Mouse (Mus musculus) midbrain, embryonic 13.5 days (tissue): ENCODE results near the gene Wfdc5. TPM values are rescaled to one million over a fixed set of nuclear protein-coding genes. Genes with fewer than 3 reads are reported as not detected.
"Not testable (repeated sequence)": the region's sequence is repeated elsewhere in the genome, so short reads cannot be mapped to it uniquely, and the experiment has no call there.

Experiments used
- ATAC-seq: fragments of 200-750 bp; cut with Nextera tagmentation; 2 replicates; pipeline ENCODE4 v1.8.0; 2017; ENCODE audit warnings: mild to moderate bottlenecking, moderate TSS enrichment, moderate library complexity
- H3K27ac ChIP-seq: fragments of 300-500 bp; sonication (generic); 2 replicates; pipeline ENCODE4 v1.5.1; 2015; ENCODE audit warnings: inconsistent platforms, mild to moderate bottlenecking, moderate library complexity
- H3K27me3 ChIP-seq: fragments of 300-500 bp; sonication (generic); 2 replicates; pipeline ENCODE4 v1.6.1; 2015; ENCODE audit warnings: mild to moderate bottlenecking, inconsistent platforms
- H3K36me3 ChIP-seq: fragments of 300-500 bp; sonication (generic); 2 replicates; pipeline ENCODE4 v1.6.1; 2015; ENCODE audit warnings: mild to moderate bottlenecking, inconsistent platforms
- H3K4me1 ChIP-seq: fragments of 300-500 bp; sonication (generic); replicated peaks from 2 replicates; pipeline ENCODE4 v1.6.1; 2015; ENCODE audit warnings: inconsistent platforms
- H3K4me2 ChIP-seq: fragments of 300-500 bp; sonication (generic); replicated peaks from 2 replicates; pipeline ENCODE4 v1.6.1; 2015; ENCODE audit warnings: moderate library complexity, mild to moderate bottlenecking, inconsistent platforms
- H3K4me3 ChIP-seq: fragments of 300-500 bp; sonication (generic); replicated peaks from 2 replicates; pipeline ENCODE4 v1.5.1; 2015; ENCODE audit warnings: mild to moderate bottlenecking, inconsistent platforms
- H3K9ac ChIP-seq: fragments of 300-500 bp; sonication (generic); replicated peaks from 2 replicates; pipeline ENCODE4 v1.6.1; 2015; ENCODE audit warnings: mild to moderate bottlenecking, inconsistent platforms
- H3K9me3 ChIP-seq: fragments of 300-500 bp; sonication (generic); 2 replicates; pipeline ENCODE4 v1.6.1; 2016; ENCODE audit warnings: mild to moderate bottlenecking, inconsistent platforms
- whole genome bisulfite sequencing: fragments of 180-500 bp; shearing (Covaris S2); methylation state at CpG from one replicate; pipeline ENCODE4 v1.1.7; 2015; 5-methylcytosine and 5-hydroxymethylcytosine counted together
- polyA plus RNA-seq: library from polyadenylated mRNA; unstranded; fragments of >200 nt; fragmentation: Nextera tagmentation; extraction: Ambion mirVana; gene quantifications from 2 replicates; pipeline ENCODE4 v1.2.1, GENCODE M21; 2015

Wfdc5 gene
- polyA plus RNA-seq, result not detected in 2 replicates

- ATAC-seq, result no peak
- Histone ChIP-seq H3K36me3 (no peaks in the 10 kb centered on the region), H3K4me1 (peaks cover 5% of the 10 kb centered on the region; the same call in 1 of the 2 replicates), H3K27me3 (no peaks in the 10 kb centered on the region), H3K27ac (no peak within 1 kb of the TSS), H3K9ac (no peak within 1 kb of the TSS), H3K4me3 (no peak within 1 kb of the TSS), H3K9me3 (no peaks in the 10 kb centered on the region), H3K4me2 (no peak within 1 kb of the TSS)
- WGBS, result 76% methylated on average over 7 of the region's 7 CpGs
Observed at GRCm38 (mm10) chr2:164182692-164183255, at the start of gene Wfdc5. Gene Wfdc5, minus strand, starts transcription at chr2:164182742.

GRCm38 (mm10) chr2:164228361-164229070 lies 46.0 kb upstream of the Wfdc5 start:
- Histone ChIP-seq H3K4me3 (no peak overlapping the region), H3K4me2 (no peak overlapping the region), H3K9ac (no peak overlapping the region), H3K27ac (no peak overlapping the region), H3K9me3 (no peaks in the 10 kb centered on the region), H3K4me1 (no peaks in the 10 kb centered on the region), H3K27me3 (no peaks in the 10 kb centered on the region), H3K36me3 (no peaks in the 10 kb centered on the region)
- 85% methylated on average over 8 of the region's 8 CpGs for WGBS
- no peak for ATAC-seq

- Histone ChIP-seq H3K9ac (no peak within 1 kb of the TSS), H3K4me1 (no peaks in the 10 kb centered on the region), H3K27ac (no peak within 1 kb of the TSS), H3K4me3 (no peak within 1 kb of the TSS), H3K4me2 (no peak within 1 kb of the TSS), H3K9me3 (no peaks in the 10 kb centered on the region), H3K36me3 (no peaks in the 10 kb centered on the region), H3K27me3 (no peaks in the 10 kb centered on the region)
- 89% methylated on average over 11 of the region's 11 CpGs for WGBS
- no peak for ATAC-seq
Observed at GRCm38 (mm10) chr2:164221522-164221921, 39.0 kb upstream of the Wfdc5 start, which contains the start of gene Wfdc15b. Gene Wfdc15b, minus strand, starts transcription at chr2:164221660.

GRCm38 (mm10) chr2:164219295-164219694 lies 36.8 kb upstream of the Wfdc5 start:
- no peak for ATAC-seq
- H3K9me3 ChIP-seq, result no peaks in the 10 kb centered on the region
- no peak overlapping the region for H3K4me2 ChIP-seq
- no peaks in the 10 kb centered on the region for H3K36me3 ChIP-seq
- no peak overlapping the region for H3K9ac ChIP-seq
- no peaks in the 10 kb centered on the region for H3K4me1 ChIP-seq
- H3K27ac ChIP-seq, result no peak overlapping the region
- 88% methylated on average over 9 of the region's 9 CpGs for WGBS
- no peak overlapping the region for H3K4me3 ChIP-seq
- H3K27me3 ChIP-seq, result no peaks in the 10 kb centered on the region

GRCm38 (mm10) chr2:164212711-164213110 lies 30.2 kb upstream of the Wfdc5 start:
- Histone ChIP-seq H3K4me2 (no peak overlapping the region), H3K36me3 (no peaks in the 10 kb centered on the region), H3K27ac (no peak overlapping the region), H3K9ac (no peak overlapping the region), H3K4me3 (no peak overlapping the region), H3K27me3 (no peaks in the 10 kb centered on the region), H3K4me1 (no peaks in the 10 kb centered on the region), H3K9me3 (no peaks in the 10 kb centered on the region)
- no peak for ATAC-seq
- 86% methylated on average over 5 of the region's 5 CpGs for WGBS

GRCm38 (mm10) chr2:164210892-164211291 lies 28.4 kb upstream of the Wfdc5 start:
- no peaks in the 10 kb centered on the region for H3K27me3 ChIP-seq
- no peak overlapping the region for H3K9ac ChIP-seq
- no peak overlapping the region for H3K27ac ChIP-seq
- H3K4me2 ChIP-seq, result no peak overlapping the region
- WGBS, result 85% methylated on average over 4 of the region's 4 CpGs
- H3K4me1 ChIP-seq, result no peaks in the 10 kb centered on the region
- ATAC-seq, result no peak
- H3K36me3 ChIP-seq, result no peaks in the 10 kb centered on the region
- H3K4me3 ChIP-seq, result no peak overlapping the region
- H3K9me3 ChIP-seq, result no peaks in the 10 kb centered on the region

- 84% methylated on average over 4 of the region's 4 CpGs for WGBS
- H3K36me3 ChIP-seq, result no peaks in the 10 kb centered on the region
Observed at GRCm38 (mm10) chr2:164206676-164207075, 24.1 kb upstream of the Wfdc5 start.

GRCm38 (mm10) chr2:164206011-164206410 lies 23.5 kb upstream of the Wfdc5 start:
- not testable (repeated sequence) for ATAC-seq, H3K27ac ChIP-seq, H3K36me3 ChIP-seq, H3K9ac ChIP-seq, H3K27me3 ChIP-seq, H3K4me1 ChIP-seq, H3K9me3 ChIP-seq, H3K4me2 ChIP-seq, H3K4me3 ChIP-seq
- WGBS, result 88% methylated on average over 10 of the region's 10 CpGs

More at GRCm38 (mm10) chr2:164206676-164207075, 24.1 kb upstream of the Wfdc5 start:
- Histone ChIP-seq H3K27me3 (no peaks in the 10 kb centered on the region), H3K9ac (no peak overlapping the region), H3K4me1 (no peaks in the 10 kb centered on the region), H3K27ac (no peak overlapping the region), H3K4me3 (no peak overlapping the region), H3K9me3 (no peaks in the 10 kb centered on the region), H3K4me2 (no peak overlapping the region)
- no peak for ATAC-seq

GRCm38 (mm10) chr2:164199626-164200327 lies 17.2 kb upstream of the Wfdc5 start, which contains the start of gene Wfdc15a:
Gene Wfdc15a, minus strand, starts transcription at chr2:164200130.
- no peaks in the 10 kb centered on the region for H3K36me3 ChIP-seq
- H3K9me3 ChIP-seq, result no peaks in the 10 kb centered on the region
- H3K4me1 ChIP-seq, result no peaks in the 10 kb centered on the region
- no peak within 1 kb of the TSS for H3K27ac ChIP-seq
- no peak for ATAC-seq
- H3K27me3 ChIP-seq, result no peaks in the 10 kb centered on the region
- no peak within 1 kb of the TSS for H3K4me2 ChIP-seq
- no peak within 1 kb of the TSS for H3K4me3 ChIP-seq
- H3K9ac ChIP-seq, result no peak within 1 kb of the TSS
- WGBS, result 76% methylated on average over 20 of the region's 20 CpGs

- Histone ChIP-seq H3K27me3 (no peaks in the 10 kb centered on the region), H3K9ac (no peak overlapping the region), H3K4me3 (no peak overlapping the region), H3K9me3 (no peaks in the 10 kb centered on the region), H3K27ac (no peak overlapping the region), H3K4me1 (no peaks in the 10 kb centered on the region), H3K4me2 (no peak overlapping the region), H3K36me3 (no peaks in the 10 kb centered on the region)
- ATAC-seq, result no peak
- 92% methylated on average over 5 of the region's 5 CpGs for WGBS
Observed at GRCm38 (mm10) chr2:164196700-164196990, 14.1 kb upstream of the Wfdc5 start.

- Histone ChIP-seq H3K4me3 (no peak overlapping the region), H3K4me1 (no peaks in the 10 kb centered on the region), H3K27ac (no peak overlapping the region), H3K9me3 (no peaks in the 10 kb centered on the region), H3K36me3 (no peaks in the 10 kb centered on the region), H3K27me3 (no peaks in the 10 kb centered on the region), H3K4me2 (no peak overlapping the region), H3K9ac (no peak overlapping the region)
- 95% methylated on average over 5 of the region's 5 CpGs for WGBS
- no peak for ATAC-seq
Observed at GRCm38 (mm10) chr2:164195971-164196699, 13.6 kb upstream of the Wfdc5 start.
